Mouse (Mus musculus) fibroblast of lung, adult 2 months (primary cell): Measurements from ENCODE around the gene Osbpl7.

Source experiments
- DNase-seq: peaks from one replicate; pipeline ENCODE4 v3.0.0-alpha.2; 2011; ENCODE audit warnings: low read depth

The Osbpl7 gene

DNA sequence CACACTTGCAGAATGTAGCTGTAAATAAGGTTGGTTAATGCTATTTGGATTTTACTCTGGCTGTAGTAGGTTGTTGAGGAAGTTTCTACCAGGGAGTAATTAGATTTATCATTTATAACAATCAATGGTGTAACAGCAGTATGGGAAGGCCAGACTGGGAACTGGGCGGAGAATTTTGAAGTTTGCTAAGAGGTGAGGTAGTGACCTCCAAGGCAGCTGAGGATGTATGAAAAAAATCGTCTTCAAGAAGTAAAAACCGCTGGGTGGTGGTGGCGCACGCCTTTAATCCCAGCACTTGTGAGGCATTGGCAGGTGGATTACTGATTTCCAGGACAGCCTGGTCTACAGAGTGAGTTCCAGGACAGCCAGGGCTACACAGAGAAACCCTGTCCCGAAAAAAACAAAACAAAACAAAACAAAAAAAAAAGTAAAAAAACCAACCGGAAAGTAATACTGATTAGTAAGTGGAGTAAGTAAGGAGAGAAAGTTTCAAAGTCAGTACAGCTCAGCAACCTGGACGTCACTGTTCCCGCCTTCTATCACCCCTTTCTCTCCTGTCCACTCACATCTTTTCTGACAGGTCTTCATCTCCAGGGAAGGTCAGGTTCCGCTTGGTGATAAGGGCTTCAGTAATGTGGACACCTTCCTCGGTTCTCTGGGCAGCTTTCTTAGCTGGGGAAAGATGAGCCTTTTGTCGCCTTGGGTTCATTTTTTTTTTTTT lies 10.0 kb upstream of the Osbpl7 start:
- no peak for DNase-seq

DNA sequence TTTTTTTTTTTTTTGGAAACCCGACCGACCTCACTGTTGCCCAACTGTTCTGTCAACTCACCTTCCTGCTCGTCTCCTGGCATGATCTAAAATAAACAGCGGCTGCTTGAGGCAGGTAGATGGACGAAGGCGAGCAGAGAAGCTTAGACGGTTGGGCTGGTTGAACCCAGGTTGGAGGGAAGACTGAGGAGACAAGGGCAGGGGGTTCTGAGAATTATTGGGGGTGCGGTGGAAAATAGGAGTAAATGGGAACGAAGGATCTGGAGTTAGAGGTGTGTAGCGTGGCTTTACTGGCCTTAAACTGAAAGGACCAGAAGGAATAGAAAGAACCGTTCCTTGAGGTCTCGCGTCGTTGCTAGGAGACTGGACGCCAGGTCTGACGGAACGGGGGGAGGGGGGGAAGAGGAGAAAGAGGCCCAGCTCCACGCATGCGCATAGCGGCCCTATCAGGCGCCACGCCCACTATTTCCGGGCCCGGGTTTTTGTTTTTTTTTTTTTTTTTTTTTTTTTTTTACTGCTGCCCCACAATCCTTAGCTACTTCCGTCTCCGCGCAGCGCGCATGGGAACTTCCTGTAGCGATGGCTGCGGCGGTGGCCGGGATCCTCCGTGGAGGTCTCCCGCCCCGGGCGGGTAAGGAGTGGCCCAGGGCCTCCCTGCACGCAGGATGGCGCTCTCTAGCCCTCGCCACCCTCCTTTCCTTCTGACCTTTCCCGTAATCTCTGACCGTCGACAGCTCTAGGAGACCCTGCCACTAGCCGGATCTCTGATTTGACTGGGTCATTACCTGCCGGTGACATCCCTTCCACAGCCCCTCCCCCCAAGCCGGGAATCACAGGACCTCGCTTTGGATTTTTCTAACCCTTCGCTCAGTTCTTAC lies 9.2 kb upstream of the Osbpl7 start, which contains the start of the genes Lrrc46 and Mrpl10:
TSS of gene Lrrc46 (minus strand) at position 386 of the 878 bp plus-strand sequence.
TSS of gene Mrpl10 (plus strand) at position 539 of the 878 bp plus-strand sequence.
- peak; percentile 85 for DNase-seq

DNA sequence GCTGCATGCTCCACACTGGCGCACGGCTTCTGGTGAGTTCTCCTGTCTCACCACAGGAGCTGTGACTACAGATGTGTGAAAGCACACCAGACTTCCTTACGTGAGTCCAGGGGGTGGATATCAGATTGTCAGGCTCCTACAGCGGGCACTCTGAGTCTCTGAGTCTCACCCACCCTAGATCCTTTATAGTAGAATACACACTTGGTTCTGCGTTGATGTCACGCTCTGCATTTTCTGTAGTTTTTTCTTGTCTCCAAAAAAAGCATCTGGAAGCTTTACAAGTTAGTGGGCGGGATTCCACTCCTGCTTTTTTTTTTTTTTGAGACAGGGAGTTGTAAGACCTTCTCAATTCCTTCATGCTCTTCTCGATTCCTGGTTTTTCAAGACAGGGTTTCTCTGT lies 5.5 kb upstream of the Osbpl7 start:
- DNase-seq, result no peak

DNA sequence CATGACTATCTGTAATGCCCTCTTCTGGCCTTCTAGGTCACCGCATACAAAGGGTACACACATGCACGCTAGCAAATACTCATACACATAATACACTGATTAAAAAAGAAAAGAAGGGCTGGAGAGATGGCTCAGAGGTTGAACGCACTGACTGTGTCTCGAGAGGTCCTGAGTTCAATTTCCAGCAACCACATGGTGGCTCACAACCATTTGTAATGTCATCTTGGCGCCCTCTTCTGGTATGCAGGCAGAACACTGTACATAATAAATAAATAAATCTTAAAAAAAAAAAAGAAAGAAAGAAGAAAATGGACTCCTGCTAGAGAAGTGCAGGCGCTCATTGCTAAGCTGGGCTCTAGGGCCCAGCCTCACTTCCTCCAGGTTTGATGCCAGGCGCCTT lies 4.6 kb upstream of the Osbpl7 start:
- DNase-seq, result no peak

DNA sequence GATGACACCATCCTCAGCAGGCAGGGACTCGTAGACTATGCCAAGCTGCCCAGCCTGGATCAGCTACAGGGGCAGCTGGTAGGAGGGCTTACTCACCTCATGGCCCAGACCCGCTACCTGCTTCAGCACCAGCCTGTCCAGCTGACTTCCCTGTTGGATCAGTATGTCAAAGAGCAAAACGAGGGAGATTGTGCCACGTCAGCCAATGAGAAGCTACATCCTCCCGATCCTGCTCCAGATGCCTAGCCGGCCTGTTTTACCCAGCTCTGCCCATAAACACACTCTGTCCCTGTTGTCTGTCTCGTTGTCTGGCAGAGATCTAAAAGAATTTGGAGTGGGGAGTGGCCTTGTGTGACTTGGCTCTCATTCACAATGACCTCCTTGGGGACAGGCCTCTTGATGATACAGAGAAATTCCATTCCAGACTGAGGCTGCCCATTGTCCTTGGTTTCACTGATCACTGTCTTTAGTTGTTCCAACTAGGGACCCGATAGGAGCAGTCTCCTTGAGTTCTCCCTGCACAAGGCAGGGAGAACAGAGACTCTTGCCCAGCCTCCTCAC lies 2.3 kb upstream of the Osbpl7 start:
- DNase-seq, result no peak

DNA sequence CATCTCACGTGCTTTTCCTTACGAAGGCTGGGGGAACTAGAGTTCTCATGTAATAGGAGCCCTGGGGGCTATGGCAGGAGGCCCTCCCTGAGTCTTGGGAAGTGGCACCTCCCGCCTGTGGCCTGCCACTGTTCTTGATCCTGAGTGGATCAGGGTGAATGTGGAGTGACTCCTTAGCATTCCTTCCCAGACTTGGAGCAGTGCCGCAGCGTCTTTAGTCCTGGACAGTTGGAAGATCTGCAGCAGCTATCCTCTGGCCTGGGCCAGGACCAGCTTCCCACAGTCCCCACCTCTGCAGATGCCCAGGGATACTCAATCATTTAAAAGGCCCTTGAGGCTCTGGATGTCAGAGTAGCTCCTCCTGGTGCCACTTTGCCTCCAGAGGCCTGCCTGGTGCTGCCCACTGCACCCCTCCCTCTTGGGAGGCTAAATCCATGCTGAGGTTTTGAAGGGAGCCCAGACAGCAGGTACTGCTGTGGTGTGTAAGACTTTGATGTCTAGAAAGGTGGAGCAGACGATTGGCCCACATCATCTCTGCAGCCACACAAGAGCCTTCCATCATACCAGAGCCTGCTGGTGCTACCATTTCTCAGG lies 839 bp upstream of the Osbpl7 start:
- DNase-seq, result no peak

DNA sequence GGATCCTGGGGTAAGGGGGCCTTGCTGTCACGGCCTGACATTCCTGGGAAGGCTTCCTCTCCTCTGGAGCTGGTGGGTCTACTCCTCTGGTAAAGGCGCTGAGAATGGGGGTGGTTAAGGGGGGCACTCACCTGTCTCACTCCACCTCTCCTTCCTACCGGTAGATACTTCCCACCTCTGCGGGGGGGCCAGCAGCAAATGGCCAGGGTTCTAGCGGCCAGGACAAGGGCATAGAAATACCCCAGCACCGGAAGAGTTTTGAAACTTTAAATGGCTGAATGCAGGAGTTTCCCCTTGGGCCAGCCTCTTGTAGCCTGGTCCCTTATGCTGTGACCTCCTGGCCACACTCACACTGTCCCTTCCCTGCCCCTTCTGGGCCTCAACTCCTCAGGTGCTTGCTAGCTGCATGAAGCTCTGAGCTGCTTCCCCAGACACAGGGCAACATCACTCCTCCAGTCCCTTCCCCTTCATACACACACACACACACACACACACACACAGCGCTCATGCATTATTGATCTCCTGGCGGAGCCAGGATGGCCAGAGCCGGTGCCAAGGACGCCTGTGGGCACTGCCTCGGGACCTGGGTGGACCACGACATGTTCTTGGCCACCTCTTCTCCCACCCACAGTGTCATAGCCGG lies 637 bp downstream of the Osbpl7 start:
- DNase-seq, result no peak

DNA sequence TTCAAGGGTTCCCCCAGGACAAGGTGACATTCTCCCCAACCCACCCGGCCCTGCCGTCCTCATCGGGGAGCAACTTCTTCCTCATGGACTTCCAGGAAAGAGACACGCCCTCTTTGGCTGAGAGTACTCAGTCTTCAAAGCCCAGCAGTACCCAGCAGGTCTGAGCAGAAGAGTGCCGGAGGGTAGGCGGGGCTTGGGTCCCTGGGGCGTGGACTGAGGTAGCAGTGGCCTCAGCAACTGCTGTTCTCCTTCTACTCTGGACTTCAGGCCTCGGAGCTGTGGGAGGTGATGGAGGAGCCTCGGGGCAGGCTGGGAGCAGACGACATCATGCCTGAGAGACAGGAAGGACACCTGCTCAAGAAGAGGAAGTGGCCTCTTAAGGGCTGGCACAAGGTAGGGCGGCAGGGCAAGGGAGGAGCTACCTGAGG lies 1.8 kb downstream of the Osbpl7 start:
- DNase-seq, result no peak

DNA sequence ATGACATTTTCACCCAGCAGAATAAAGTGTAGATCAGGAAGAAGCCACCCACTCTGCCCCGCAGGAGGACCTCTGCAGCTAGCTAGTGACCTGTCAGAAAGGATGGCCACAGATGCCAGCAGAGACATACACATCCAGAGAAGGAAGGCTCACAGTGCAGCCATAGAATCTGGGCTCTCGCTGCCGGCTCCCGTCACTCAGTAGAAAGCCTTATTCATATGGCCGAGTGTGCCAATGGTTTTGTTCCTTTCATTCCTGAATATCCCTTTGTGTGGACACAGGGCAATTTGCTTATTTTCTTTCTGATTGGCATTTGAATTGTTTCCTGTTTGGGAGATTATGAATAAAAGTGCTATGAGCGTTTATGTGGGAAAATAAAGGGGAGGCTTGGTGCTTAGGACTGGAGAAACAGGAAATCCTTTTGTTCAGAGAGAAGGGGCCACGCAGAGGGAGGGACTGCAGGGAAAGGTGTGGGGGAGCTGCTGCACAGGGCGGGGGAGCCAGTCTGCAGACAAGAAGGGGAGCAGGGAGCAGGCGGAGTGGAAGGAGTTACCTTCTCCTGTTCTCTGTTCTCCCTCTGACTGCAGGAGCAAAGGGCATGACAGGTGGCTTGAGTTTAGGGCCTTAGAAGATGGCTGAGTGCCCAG lies 13.0 kb downstream of the Osbpl7 start:
- DNase-seq, result no peak

DNA sequence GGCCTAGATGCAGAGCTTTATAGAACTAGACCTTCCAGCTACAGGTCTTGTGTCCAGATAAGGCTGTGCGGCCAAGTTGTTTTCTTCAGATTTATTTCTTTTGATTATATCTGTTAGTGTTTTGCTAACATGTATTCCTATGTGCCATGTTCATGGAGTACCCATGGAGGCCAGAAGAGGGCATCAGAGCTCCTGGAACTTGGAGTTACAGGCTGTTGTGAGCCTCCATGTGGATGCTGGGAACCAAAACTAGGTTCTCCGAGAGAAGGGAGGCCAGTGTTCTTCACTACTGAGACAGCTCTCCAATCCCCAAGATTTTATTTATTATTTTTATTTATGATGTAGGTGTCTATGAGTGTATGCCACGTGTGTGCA lies 13.5 kb downstream of the Osbpl7 start:
- no peak for DNase-seq

DNA sequence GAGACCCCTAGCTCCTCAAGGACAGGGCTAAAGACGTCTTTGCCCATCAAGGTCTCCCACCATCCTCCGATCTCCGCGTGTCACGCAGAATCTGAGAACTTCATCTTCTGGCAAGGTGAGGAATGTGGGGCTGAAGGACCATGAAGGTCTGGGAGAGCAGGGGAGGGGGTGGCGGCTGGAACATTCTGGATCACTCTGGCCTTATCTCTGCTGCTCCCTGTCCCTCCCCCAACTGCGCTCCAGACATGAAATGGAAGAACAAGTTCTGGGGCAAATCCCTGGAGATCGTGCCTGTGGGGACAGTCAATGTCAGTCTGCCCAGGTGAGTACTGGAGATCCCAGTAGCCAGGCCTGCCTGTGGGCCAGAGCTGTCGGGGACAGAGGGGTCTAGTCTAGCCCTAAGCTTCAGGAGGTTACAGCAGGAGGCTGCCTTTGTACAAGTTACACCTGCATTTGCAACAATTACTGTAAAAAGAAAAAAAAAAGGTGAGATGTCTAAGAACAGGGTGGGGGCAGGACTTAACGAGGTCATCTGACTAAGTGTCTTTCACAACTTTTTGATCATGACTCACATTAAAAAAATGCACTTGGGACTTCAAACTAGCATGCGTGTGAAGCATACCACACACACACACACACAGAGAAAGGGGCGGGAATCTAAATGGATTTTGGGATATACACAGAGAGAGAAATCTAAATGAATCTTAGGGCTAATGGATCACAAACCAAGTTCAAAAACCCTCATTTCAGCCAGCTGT lies 15.3 kb downstream of the Osbpl7 start:
- no peak for DNase-seq

DNA sequence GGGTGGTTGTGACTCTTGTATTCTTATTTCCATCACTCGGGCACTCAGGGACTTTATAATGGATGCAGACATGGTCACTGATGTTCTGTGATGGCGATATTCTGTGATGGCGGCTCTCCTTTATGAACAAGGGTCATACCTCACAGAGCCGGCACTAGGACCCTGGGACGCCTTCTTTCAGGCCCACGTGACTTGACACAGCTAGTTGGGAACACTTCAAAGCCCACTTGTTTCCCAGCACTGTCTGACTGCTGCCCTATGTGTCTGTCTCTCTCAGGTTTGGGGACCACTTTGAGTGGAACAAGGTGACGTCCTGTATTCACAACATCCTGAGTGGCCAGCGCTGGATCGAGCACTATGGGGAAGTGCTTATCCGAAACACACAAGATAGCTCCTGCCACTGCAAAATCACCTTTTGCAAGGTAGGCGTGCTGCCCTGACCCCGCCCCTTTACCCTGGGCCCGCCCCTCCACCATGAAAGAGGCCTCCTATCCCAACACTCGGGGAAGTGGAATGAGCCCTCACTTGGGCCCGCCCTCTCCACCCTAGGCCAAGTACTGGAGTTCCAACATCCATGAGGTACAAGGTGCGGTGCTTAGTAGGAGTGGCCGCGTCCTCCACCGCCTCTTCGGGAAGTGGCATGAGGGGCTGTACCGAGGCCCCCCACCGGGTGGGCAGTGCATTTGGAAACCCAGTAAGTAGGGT lies 16.4 kb downstream of the Osbpl7 start:
- DNase-seq, result no peak

DNA sequence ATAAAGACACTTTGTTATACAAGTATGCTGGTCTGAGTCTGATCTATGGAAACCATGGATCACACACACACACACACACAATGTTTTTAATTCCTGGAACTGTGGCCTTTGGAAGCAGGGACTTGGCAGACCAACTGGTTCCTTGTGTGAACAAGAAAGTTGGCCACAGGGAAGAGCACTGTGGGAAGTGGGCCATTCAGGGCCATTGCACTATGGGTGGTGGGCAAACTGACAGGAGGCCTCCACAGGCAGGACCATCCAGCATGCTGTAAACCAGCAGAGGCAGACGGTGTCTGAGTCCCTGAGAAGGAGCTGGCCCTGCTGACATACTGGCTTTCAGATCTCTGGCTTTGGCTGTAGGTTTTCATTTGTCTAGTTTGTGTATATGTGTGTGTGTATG lies 18.9 kb downstream of the Osbpl7 start:
- DNase-seq, result no peak

DNA sequence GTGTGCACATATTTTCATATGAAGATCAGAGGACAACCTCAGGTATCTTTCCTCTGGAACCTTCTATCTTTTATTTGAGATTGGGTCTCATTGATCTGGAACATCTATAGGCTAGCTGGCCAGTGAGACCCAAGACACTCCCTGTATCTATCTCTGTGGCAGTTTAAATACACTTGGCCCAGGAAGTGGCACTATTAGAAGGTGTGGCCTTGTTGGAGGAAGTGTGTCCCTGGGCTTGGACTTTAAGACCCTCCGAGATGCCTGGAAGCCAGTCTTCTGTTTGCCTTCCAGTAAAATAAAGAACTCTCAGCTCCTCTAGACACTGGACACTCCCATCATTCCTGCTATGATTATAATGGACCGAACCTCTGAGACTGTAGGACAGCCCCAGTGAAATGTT lies 19.3 kb downstream of the Osbpl7 start:
- no peak for DNase-seq

DNA sequence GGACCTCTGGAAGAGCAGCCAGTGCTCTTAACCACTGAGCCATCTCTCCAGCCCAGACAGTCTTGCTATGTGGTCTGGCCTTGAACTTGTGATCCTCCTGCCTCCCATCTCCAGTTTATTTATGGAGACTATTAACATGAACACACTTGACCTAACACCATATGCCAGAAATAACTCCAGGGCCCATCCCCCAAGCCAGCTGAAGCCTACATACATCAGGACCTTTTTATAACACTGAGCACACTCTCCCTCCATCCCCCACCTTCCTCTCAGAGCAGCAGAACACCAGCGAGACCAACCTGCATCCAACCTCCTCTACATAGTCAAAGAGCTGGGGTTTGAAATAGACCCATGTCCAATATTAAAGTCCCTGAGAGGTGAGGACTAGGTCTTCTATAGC lies 20.7 kb downstream of the Osbpl7 start:
- no peak for DNase-seq

DNA sequence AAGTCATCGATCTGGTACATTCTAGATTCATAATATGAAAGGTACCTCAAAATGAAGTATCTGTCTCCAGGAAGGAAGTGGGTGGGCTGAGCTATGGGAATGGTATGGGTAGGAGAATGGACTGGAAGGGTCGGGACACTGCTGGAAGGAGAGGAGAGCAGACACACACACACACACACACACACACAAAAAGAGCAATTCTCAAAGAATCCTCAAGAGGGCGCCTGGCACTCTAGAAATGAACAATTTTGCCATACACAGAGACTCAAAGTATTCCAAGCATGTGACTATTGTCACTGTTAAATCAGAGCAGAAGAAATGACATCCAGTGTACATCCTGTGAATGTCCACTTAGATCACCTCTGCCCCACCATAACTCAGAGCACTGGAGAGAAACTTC lies 22.1 kb downstream of the Osbpl7 start:
- DNase-seq, result peak; percentile 23

DNA sequence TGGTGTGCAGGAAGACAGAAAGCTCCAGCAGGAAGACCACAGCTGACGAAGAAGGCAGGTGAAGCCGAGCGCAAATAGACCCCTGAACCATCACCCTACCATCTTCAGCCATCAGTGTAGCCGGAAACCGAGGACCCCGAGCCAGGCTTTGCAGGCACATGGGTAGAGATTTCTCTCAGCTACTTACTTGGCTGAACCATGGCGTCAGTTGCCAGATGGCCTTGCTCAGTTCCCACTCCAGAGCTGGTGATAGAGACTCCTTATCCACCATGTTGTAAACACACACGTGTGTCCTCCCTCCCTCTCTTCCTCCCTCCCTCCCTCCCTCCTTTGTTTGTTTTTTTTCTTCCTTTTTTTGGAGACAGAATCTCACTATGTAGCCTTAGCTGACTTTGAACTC lies 23.8 kb downstream of the Osbpl7 start:
- DNase-seq, result no peak

DNA sequence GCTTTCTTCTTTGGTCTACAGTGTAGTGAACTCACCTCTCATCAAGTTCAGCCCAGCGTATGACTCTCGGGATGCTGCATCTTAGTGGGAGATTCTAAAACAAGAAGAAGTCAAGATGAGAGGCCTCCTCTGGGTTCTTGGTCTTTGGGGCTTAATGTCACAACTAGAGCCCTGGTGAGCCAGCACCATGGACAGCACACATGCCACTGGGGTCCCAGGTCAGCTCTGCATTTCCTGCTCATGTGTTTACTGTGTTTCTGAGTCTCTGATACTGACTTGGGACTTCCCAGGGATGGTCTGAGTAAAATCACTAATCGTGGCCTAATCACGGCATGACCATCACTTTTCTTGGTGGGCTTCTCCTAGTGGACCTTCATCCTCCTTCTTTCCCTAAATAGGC lies 28.3 kb downstream of the Osbpl7 start:
- DNase-seq, result no peak

DNA sequence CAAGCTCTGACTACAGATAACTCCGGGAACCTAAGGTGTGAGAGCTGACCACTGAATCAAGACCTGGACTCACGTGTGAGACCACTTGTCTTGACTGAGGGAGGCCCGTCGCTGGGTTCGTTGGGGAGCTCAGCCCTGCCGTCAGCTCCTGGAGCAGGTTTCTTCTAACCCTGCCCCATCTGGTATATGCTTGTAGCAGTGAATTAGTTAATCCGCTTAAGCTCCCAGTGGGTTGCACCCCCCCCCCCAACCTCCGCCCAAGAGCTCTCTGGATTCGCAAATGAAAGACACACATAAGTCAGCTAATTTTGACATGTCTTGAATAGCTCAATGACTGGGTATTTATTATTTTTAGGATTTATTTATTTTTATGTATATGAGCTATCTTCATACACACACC lies 29.9 kb downstream of the Osbpl7 start:
- DNase-seq, result no peak

DNA sequence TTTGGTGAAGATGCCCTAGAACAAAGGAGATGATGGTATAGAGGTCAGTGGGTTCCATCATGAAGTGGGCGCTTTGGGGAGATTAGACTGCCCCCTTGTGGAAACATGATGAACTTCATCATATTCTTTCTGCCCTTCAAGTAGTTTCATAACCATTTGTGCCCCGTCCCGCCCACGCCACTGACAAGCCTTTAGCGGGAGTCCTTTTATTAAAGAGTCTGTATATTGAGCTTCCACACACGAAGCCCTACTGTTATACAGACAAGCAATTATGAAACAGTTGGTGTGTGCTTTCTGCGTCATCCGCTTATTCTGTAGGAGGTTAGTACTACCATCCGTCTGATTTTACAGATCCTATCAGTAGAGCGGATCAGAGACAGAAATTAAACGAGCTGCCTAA lies 32.5 kb downstream of the Osbpl7 start:
- DNase-seq, result no peak
